Mouse (Mus musculus) thymus, adult 2 months (tissue): ENCODE results near the gene Tmem258. TPM values are rescaled to one million over a fixed set of nuclear protein-coding genes. Genes with fewer than 3 reads are reported as not detected.

Experiments
- DNase-seq: peaks from one replicate; pipeline ENCODE4 v3.0.0; 2021
- H3K27ac ChIP-seq: fragments of 200-500 bp; 2 replicates; pipeline ENCODE4 v1.5.1; 2012; ENCODE audit warnings: low read length, control low read depth; ENCODE audit not compliant: control insufficient read depth, insufficient read depth
- H3K27me3 ChIP-seq: fragments of 200-500 bp; 2 replicates; pipeline ENCODE4 v1.6.1; 2012; ENCODE audit warnings: mild to moderate bottlenecking, low read length, moderate library complexity, mixed read lengths; ENCODE audit not compliant: control insufficient read depth, insufficient read depth
- H3K36me3 ChIP-seq: fragments of 200-500 bp; 2 replicates; pipeline ENCODE4 v1.6.1; 2012; ENCODE audit warnings: mild to moderate bottlenecking, low read length, moderate library complexity; ENCODE audit not compliant: control insufficient read depth, insufficient read depth
- H3K4me1 ChIP-seq: fragments of 200-500 bp; replicated peaks from 2 replicates; pipeline ENCODE4 v1.6.1; 2012; ENCODE audit warnings: low read length; ENCODE audit not compliant: control insufficient read depth, insufficient read depth
- H3K4me3 ChIP-seq: fragments of 200-500 bp; 2 replicates; pipeline ENCODE4 v1.5.1; 2012; ENCODE audit warnings: mild to moderate bottlenecking, low read length, control low read depth, moderate library complexity; ENCODE audit not compliant: control insufficient read depth, insufficient read depth
- CTCF ChIP-seq: fragments of 200-500 bp; IDR thresholded peaks from 2 replicates; pipeline ENCODE4 v1.5.1; 2012; ENCODE audit warnings: mild to moderate bottlenecking, control low read depth, low read length, moderate library complexity, borderline replicate concordance; ENCODE audit not compliant: control insufficient read depth, poor library complexity, insufficient read depth; ENCODE audit errors: extremely low read depth
- POLR2A ChIP-seq: fragments of 200-500 bp; IDR thresholded peaks from 2 replicates; pipeline ENCODE4 v1.6.1; 2012; ENCODE audit warnings: mild to moderate bottlenecking, low read length, control low read depth, moderate library complexity; ENCODE audit not compliant: control insufficient read depth, poor library complexity, insufficient read depth; ENCODE audit errors: extremely low read depth
- WGBS: fragments of 180-500 bp; shearing (Covaris S2); methylation state at CpG from one replicate; pipeline ENCODE4 v1.1.7; 2018; 5-methylcytosine and 5-hydroxymethylcytosine counted together
- polyA plus RNA-seq: library from polyadenylated mRNA; depleted of rRNA; stranded (reverse); fragments of >200 nt; gene quantifications from 2 replicates; pipeline ENCODE4 v1.2.3, GENCODE M21; 2012

Gene Tmem258
- polyA plus RNA-seq, 1 experiment, result 189 TPM

- no peak for DNase-seq
- no peaks in the 10 kb centered on the region for H3K27me3 ChIP-seq
- peaks cover 5% of the 10 kb centered on the region for H3K4me1 ChIP-seq
- peaks cover 11% of the 10 kb centered on the region for H3K36me3 ChIP-seq
- no peak overlapping the region for H3K4me3 ChIP-seq
- WGBS, result 97% methylated on average over 6 of the region's 6 CpGs
- no peak for TF ChIP-seq POLR2A
- TF ChIP-seq CTCF, result no peak
- no peak overlapping the region for H3K27ac ChIP-seq
Measured at GRCm38 (mm10) chr19:10189022-10189421, 14.8 kb upstream of the Tmem258 start.

- H3K36me3 ChIP-seq, result peaks cover 19% of the 10 kb centered on the region
- H3K4me3 ChIP-seq, result no peak overlapping the region
- no peak overlapping the region for H3K27ac ChIP-seq
- H3K27me3 ChIP-seq, result no peaks in the 10 kb centered on the region
- 97% methylated on average over 8 of the region's 8 CpGs for WGBS
- no peak for DNase-seq
- H3K4me1 ChIP-seq, result no peaks in the 10 kb centered on the region; the same call in 1 of the 2 replicates
- TF ChIP-seq CTCF (no peak), POLR2A (no peak)
Measured at GRCm38 (mm10) chr19:10189940-10190339, 13.9 kb upstream of the Tmem258 start.

- 61% methylated on average over 2 of the region's 2 CpGs for WGBS
- Histone ChIP-seq H3K27ac (no peak overlapping the region), H3K4me1 (no peaks in the 10 kb centered on the region; the same call in 1 of the 2 replicates), H3K4me3 (no peak overlapping the region), H3K27me3 (no peaks in the 10 kb centered on the region), H3K36me3 (peaks cover 22% of the 10 kb centered on the region)
- TF ChIP-seq POLR2A, result no peak
- no peak for TF ChIP-seq CTCF
- DNase-seq, result peak; percentile 65
Measured at GRCm38 (mm10) chr19:10190796-10191195, 13.0 kb upstream of the Tmem258 start.

- no peak overlapping the region for H3K27ac ChIP-seq
- TF ChIP-seq POLR2A (no peak), CTCF (no peak)
- DNase-seq, result no peak
- H3K4me1 ChIP-seq, result no peaks in the 10 kb centered on the region; the same call in 1 of the 2 replicates
- no peaks in the 10 kb centered on the region for H3K27me3 ChIP-seq
- H3K4me3 ChIP-seq, result no peak overlapping the region
- WGBS, result 63% methylated on average over 7 of the region's 7 CpGs
- peaks cover 22% of the 10 kb centered on the region for H3K36me3 ChIP-seq
Measured at GRCm38 (mm10) chr19:10191326-10191725, 12.5 kb upstream of the Tmem258 start.

GRCm38 (mm10) chr19:10194337-10194736 lies 9.5 kb upstream of the Tmem258 start:
- Histone ChIP-seq H3K36me3 (peaks cover 21% of the 10 kb centered on the region), H3K27ac (no peak overlapping the region), H3K4me3 (no peak overlapping the region), H3K27me3 (no peaks in the 10 kb centered on the region), H3K4me1 (no peaks in the 10 kb centered on the region; the same call in 1 of the 2 replicates)
- TF ChIP-seq POLR2A, result no peak
- TF ChIP-seq CTCF, result no peak
- DNase-seq, result no peak
- WGBS, result 96% methylated on average over 11 of the region's 11 CpGs

- H3K27me3 ChIP-seq, result no peaks in the 10 kb centered on the region
- 93% methylated on average over 5 of the region's 5 CpGs for WGBS
- H3K36me3 ChIP-seq, result peaks cover 30% of the 10 kb centered on the region
- H3K4me3 ChIP-seq, result no peak overlapping the region
- no peak overlapping the region for H3K27ac ChIP-seq
- TF ChIP-seq CTCF, result no peak
- TF ChIP-seq POLR2A, result no peak
- no peak for DNase-seq
- H3K4me1 ChIP-seq, result no peaks in the 10 kb centered on the region; the same call in 1 of the 2 replicates
Measured at GRCm38 (mm10) chr19:10195252-10195651, 8.6 kb upstream of the Tmem258 start.

GRCm38 (mm10) chr19:10197130-10197529 lies 6.7 kb upstream of the Tmem258 start:
- H3K4me1 ChIP-seq, result no peaks in the 10 kb centered on the region
- no peaks in the 10 kb centered on the region for H3K27me3 ChIP-seq
- no peak for TF ChIP-seq POLR2A
- TF ChIP-seq CTCF, result no peak
- DNase-seq, result no peak
- H3K4me3 ChIP-seq, result no peak overlapping the region
- WGBS, result 97% methylated on average over 4 of the region's 4 CpGs
- H3K27ac ChIP-seq, result no peak overlapping the region
- H3K36me3 ChIP-seq, result peaks cover 25% of the 10 kb centered on the region
